In the genomic region with DNA sequence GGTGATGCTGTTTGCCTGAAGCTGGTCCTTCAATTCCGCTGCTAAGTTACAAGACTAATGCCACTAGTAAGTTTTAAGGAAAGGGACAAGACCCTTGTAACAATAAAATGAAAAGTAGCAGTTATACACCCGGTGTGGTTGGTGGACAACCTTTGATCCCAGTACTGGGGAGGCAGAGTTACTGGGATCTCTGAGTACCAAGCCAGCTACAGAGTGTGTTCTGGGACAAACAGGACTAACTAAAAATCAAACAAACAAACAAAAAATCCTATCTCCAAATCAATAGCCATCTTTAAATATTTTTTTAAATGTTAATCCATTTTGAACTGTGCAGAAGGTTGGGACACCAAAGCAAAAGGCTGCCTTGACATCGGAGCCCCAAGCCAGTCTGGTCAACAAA, we compare ENCODE assay signal across 10 mouse cellular contexts. TPM values are rescaled to one million over a fixed set of nuclear protein-coding genes. Genes with fewer than 3 reads are reported as not detected.
DNase-seq lines count a peak whose midpoint lies in the region; ATAC-seq lines count a peak whose summit lies in the region.
"Had no signal": no experiment of that assay in that cellular context is flagged by ENCODE, and none has a peak within 500 bp of the region (broad histone marks: within the 10 kb centered on the region; RNA-seq: fewer than 3 reads in every experiment).

No protein-coding gene starts in this region.

- H3K4me2 ChIP-seq in heart, embryonic 15.5 days, result peak overlapping the region; percentile 75
- H3K4me2 ChIP-seq in embryonic facial prominence, embryonic 11.5 days (ENCODE audit: low read depth, low read length), result peak overlapping the region; percentile 31; the same call in 1 of the 2 replicates
- H3K4me2 ChIP-seq in hindbrain, embryonic 14.5 days (replicated peaks), result peak overlapping the region; percentile 51
- peak overlapping the region; percentile 49; the same call in 1 of the 2 replicates for H3K4me2 ChIP-seq in midbrain, embryonic 11.5 days

- no peak overlapping the region for H3K9ac ChIP-seq in heart, embryonic 15.5 days
- no peak overlapping the region; the same call in 1 of the 2 replicates for H3K9ac ChIP-seq in embryonic facial prominence, embryonic 11.5 days (replicated peaks; ENCODE audit: low read length)
- peak overlapping the region; percentile 55; the same call in 1 of the 2 replicates for H3K9ac ChIP-seq in hindbrain, embryonic 14.5 days
- peak overlapping the region; percentile 27; the same call in 1 of the 2 replicates for H3K9ac ChIP-seq in midbrain, embryonic 11.5 days (ENCODE audit: low read length)

- H3K9me3 ChIP-seq in heart, embryonic 15.5 days (replicated peaks), result no peaks in the 10 kb centered on the region
- no peaks in the 10 kb centered on the region for H3K9me3 ChIP-seq in embryonic facial prominence, embryonic 11.5 days (replicated peaks; ENCODE audit: control insufficient read depth, low read length)
- H3K9me3 ChIP-seq in hindbrain, embryonic 14.5 days (ENCODE audit: control insufficient read depth, low read length), result no peaks in the 10 kb centered on the region
- no peaks in the 10 kb centered on the region for H3K9me3 ChIP-seq in midbrain, embryonic 11.5 days (ENCODE audit: control insufficient read depth, low read length)

- H3K27me3 ChIP-seq in heart, embryonic 15.5 days, result no peaks in the 10 kb centered on the region
- H3K27me3 ChIP-seq in embryonic facial prominence, embryonic 11.5 days (ENCODE audit: control insufficient read depth, insufficient read depth, low read length), result no peaks in the 10 kb centered on the region
- H3K27me3 ChIP-seq in hindbrain, embryonic 14.5 days (ENCODE audit: control insufficient read depth, insufficient read depth, low read length), result 0 out of 2 replicates have a peak, but pooled peaks cover 5% of the 10 kb centered on the region
- H3K27me3 ChIP-seq in midbrain, embryonic 11.5 days (ENCODE audit: control insufficient read depth, insufficient read depth, low read length), result no peaks in the 10 kb centered on the region

- no peak for ATAC-seq in heart, embryonic 15.5 days (replicated peaks; ENCODE audit: insufficient number of reproducible peaks, insufficient read depth, low FRiP score, low read depth)
- ATAC-seq in embryonic facial prominence, embryonic 11.5 days (replicated peaks; ENCODE audit: insufficient number of reproducible peaks, low FRiP score, low TSS enrichment, low read depth), result no peak
- no peak for ATAC-seq in hindbrain, embryonic 14.5 days (ENCODE audit: low FRiP score)
- ATAC-seq in midbrain, embryonic 11.5 days (ENCODE audit: low FRiP score), result no peak
- no peak for ATAC-seq in megakaryocyte progenitor cell, adult 5-6 weeks (replicated peaks; ENCODE audit: poor library complexity)

- peaks cover 22% of the 10 kb centered on the region for H3K4me1 ChIP-seq in heart, embryonic 15.5 days (replicated peaks)
- H3K4me1 ChIP-seq in embryonic facial prominence, embryonic 11.5 days (ENCODE audit: control insufficient read depth, insufficient read depth, low read length), result no peaks in the 10 kb centered on the region
- peaks cover 22% of the 10 kb centered on the region for H3K4me1 ChIP-seq in hindbrain, embryonic 14.5 days (replicated peaks; ENCODE audit: control insufficient read depth, insufficient read depth, low read length)
- peaks cover 22% of the 10 kb centered on the region for H3K4me1 ChIP-seq in midbrain, embryonic 11.5 days (ENCODE audit: control insufficient read depth, insufficient read depth, low read length)

- no peak overlapping the region for H3K27ac ChIP-seq in heart, embryonic 15.5 days
- H3K27ac ChIP-seq in embryonic facial prominence, embryonic 11.5 days (replicated peaks; ENCODE audit: low read depth, low read length), result no peak overlapping the region
- peak overlapping the region; percentile 63 for H3K27ac ChIP-seq in hindbrain, embryonic 14.5 days
- no peak overlapping the region for H3K27ac ChIP-seq in midbrain, embryonic 11.5 days (ENCODE audit: low read depth, low read length)

- no peaks in the 10 kb centered on the region for H3K36me3 ChIP-seq in heart, embryonic 15.5 days
- H3K36me3 ChIP-seq in embryonic facial prominence, embryonic 11.5 days (replicated peaks; ENCODE audit: control insufficient read depth, insufficient read depth, low read depth, low read length), result no peaks in the 10 kb centered on the region
- no peaks in the 10 kb centered on the region for H3K36me3 ChIP-seq in hindbrain, embryonic 14.5 days (replicated peaks; ENCODE audit: control insufficient read depth, insufficient read depth)
- no peaks in the 10 kb centered on the region for H3K36me3 ChIP-seq in midbrain, embryonic 11.5 days (ENCODE audit: control insufficient read depth, insufficient read depth, low read length)

- WGBS in heart, embryonic 15.5 days, result 82% methylated on average over 3 of the region's 3 CpGs
- 83% methylated on average over 3 of the region's 3 CpGs for WGBS in embryonic facial prominence, embryonic 11.5 days
- 59% methylated on average over 3 of the region's 3 CpGs for WGBS in hindbrain, embryonic 14.5 days
- 70% methylated on average over 3 of the region's 3 CpGs for WGBS in midbrain, embryonic 11.5 days

- no peak for DNase-seq in heart, adult 18-20 months
- DNase-seq in embryonic facial prominence, embryonic 11.5 days (ENCODE audit: low spot score), result no peak
- no peak for DNase-seq in hindbrain, embryonic 14.5 days (ENCODE audit: low spot score)
- DNase-seq in midbrain, embryonic 11.5 days (ENCODE audit: low spot score, missing footprints), result peak; percentile 87
- no peak for DNase-seq in spleen, adult 18-20 months
- no peak for DNase-seq in adrenal gland, adult (ENCODE audit: inconsistent age in 2 of 2, low spot score in 1 of 2)

- peak overlapping the region; percentile 58 for H3K4me3 ChIP-seq in heart, embryonic 15.5 days
- no peak overlapping the region; the same call in 1 of the 2 replicates for H3K4me3 ChIP-seq in embryonic facial prominence, embryonic 11.5 days (ENCODE audit: low read depth, low read length)
- peak overlapping the region; percentile 40 for H3K4me3 ChIP-seq in hindbrain, embryonic 14.5 days (replicated peaks; ENCODE audit: low read length)
- peak overlapping the region; percentile 38 for H3K4me3 ChIP-seq in midbrain, embryonic 11.5 days (ENCODE audit: low read depth, low read length)

RNA-seq across cellular contexts. Expression of a gene that starts 0.9 kb away (rescaled TPM):
- 27.7 and 29.8 TPM in 2 replicates for polyA plus RNA-seq in heart, embryonic 15.5 days (2015; fragmentation: Nextera tagmentation; extraction: Ambion mirVana)
- 10 to 100 TPM; 39.0 to 51.3 TPM for total RNA-seq in heart, adult 18-20 months (2021)
- 36.0 and 41.3 TPM in 2 replicates for polyA plus RNA-seq in embryonic facial prominence, embryonic 11.5 days (2014; fragmentation: Nextera tagmentation; extraction: Ambion mirVana)
- 100 and 108 TPM in 2 replicates for polyA plus RNA-seq in hindbrain, embryonic 14.5 days (2014; fragmentation: Nextera tagmentation; extraction: Ambion mirVana)
- 47.5 and 48.5 TPM in 2 replicates for polyA plus RNA-seq in midbrain, embryonic 11.5 days (2014; fragmentation: Nextera tagmentation; extraction: Ambion mirVana)
- total RNA-seq in megakaryocyte progenitor cell, adult 5-6 weeks (2015), result 10.8 and 14.6 TPM in 2 replicates
- 11.8 and 13.6 TPM in 2 replicates for total RNA-seq in megakaryocyte progenitor cell, adult 5-6 weeks (2017)

RNA-seq across cellular contexts. Expression of a gene that starts 22.5 kb away (rescaled TPM):
- 65.8 and 78.0 TPM in 2 replicates for polyA plus RNA-seq in heart, embryonic 15.5 days (2015; fragmentation: Nextera tagmentation; extraction: Ambion mirVana)
- total RNA-seq in heart, adult 18-20 months (2021), result 100 to 1,000 TPM; 120 to 125 TPM
- 10.8 and 12.9 TPM in 2 replicates for polyA plus RNA-seq in embryonic facial prominence, embryonic 11.5 days (2014; fragmentation: Nextera tagmentation; extraction: Ambion mirVana)
- 9.8 and 13.8 TPM in 2 replicates for polyA plus RNA-seq in hindbrain, embryonic 14.5 days (2014; fragmentation: Nextera tagmentation; extraction: Ambion mirVana)
- polyA plus RNA-seq in midbrain, embryonic 11.5 days (2014; fragmentation: Nextera tagmentation; extraction: Ambion mirVana), result 11.6 and 13.2 TPM in 2 replicates
- total RNA-seq in megakaryocyte progenitor cell, adult 5-6 weeks (2015), result 12.1 and 13.3 TPM in 2 replicates
- total RNA-seq in megakaryocyte progenitor cell, adult 5-6 weeks (2017), result 9.4 and 12.7 TPM in 2 replicates

RNA-seq across cellular contexts. Expression of a gene that starts 25.5 kb away (rescaled TPM):
- not detected in 2 replicates for polyA plus RNA-seq in heart, embryonic 15.5 days (2015; fragmentation: Nextera tagmentation; extraction: Ambion mirVana)
- not detected for total RNA-seq in heart, adult 18-20 months (2021)
- polyA plus RNA-seq in embryonic facial prominence, embryonic 11.5 days (2014; fragmentation: Nextera tagmentation; extraction: Ambion mirVana), result not detected in 2 replicates
- not detected in 2 replicates for polyA plus RNA-seq in hindbrain, embryonic 14.5 days (2014; fragmentation: Nextera tagmentation; extraction: Ambion mirVana)
- polyA plus RNA-seq in midbrain, embryonic 11.5 days (2014; fragmentation: Nextera tagmentation; extraction: Ambion mirVana), result not detected in 2 replicates
- not detected in 2 replicates for total RNA-seq in megakaryocyte progenitor cell, adult 5-6 weeks (2015)
- total RNA-seq in megakaryocyte progenitor cell, adult 5-6 weeks (2017), result not detected in 2 replicates
- total RNA-seq: adrenal gland, postnatal 25 days had no signal

RNA-seq across cellular contexts. Expression of a gene that starts 28.0 kb away (rescaled TPM):
- polyA plus RNA-seq in heart, embryonic 15.5 days (2015; fragmentation: Nextera tagmentation; extraction: Ambion mirVana), result 0.16 and 0.29 TPM in 2 replicates
- total RNA-seq in heart, adult 18-20 months (2021), result 1 to 10 TPM in 1 of 2 experiments, under 1 TPM in 1; 0.80 to 1.4 TPM
- 0.46 and 0.56 TPM in 2 replicates for polyA plus RNA-seq in embryonic facial prominence, embryonic 11.5 days (2014; fragmentation: Nextera tagmentation; extraction: Ambion mirVana)
- 0.54 and 0.61 TPM in 2 replicates for polyA plus RNA-seq in hindbrain, embryonic 14.5 days (2014; fragmentation: Nextera tagmentation; extraction: Ambion mirVana)
- polyA plus RNA-seq in midbrain, embryonic 11.5 days (2014; fragmentation: Nextera tagmentation; extraction: Ambion mirVana), result 0.10 and 0.22 TPM in 2 replicates
- 0.07 TPM in 1 of 2 replicates, not detected in the other for total RNA-seq in megakaryocyte progenitor cell, adult 5-6 weeks (2015)
- total RNA-seq in megakaryocyte progenitor cell, adult 5-6 weeks (2017), result 0.03 TPM in 1 of 2 replicates, not detected in the other

RNA-seq across cellular contexts. Expression of a gene that starts 28.5 kb away (rescaled TPM):
- polyA plus RNA-seq in heart, embryonic 15.5 days (2015; fragmentation: Nextera tagmentation; extraction: Ambion mirVana), result not detected in 2 replicates
- under 1 TPM in 1 of 2 experiments, not detected in 1; 0.94 TPM for total RNA-seq in heart, adult 18-20 months (2021)
- not detected in 2 replicates for polyA plus RNA-seq in embryonic facial prominence, embryonic 11.5 days (2014; fragmentation: Nextera tagmentation; extraction: Ambion mirVana)
- polyA plus RNA-seq in hindbrain, embryonic 14.5 days (2014; fragmentation: Nextera tagmentation; extraction: Ambion mirVana), result not detected in 2 replicates
- polyA plus RNA-seq in midbrain, embryonic 11.5 days (2014; fragmentation: Nextera tagmentation; extraction: Ambion mirVana), result not detected in 2 replicates
- total RNA-seq in megakaryocyte progenitor cell, adult 5-6 weeks (2015), result not detected in 2 replicates
- not detected in 2 replicates for total RNA-seq in megakaryocyte progenitor cell, adult 5-6 weeks (2017)
- total RNA-seq: adrenal gland, postnatal 25 days had no signal
- polyA plus RNA-seq: testis, adult 2 months had no signal

Comparison
In these comparisons a context has a peak if more than half of its experiments do, and no peak if none do; other contexts are left out.
1. H3K9ac ChIP-seq: peak in hindbrain, embryonic 14.5 days (single experiment) and midbrain, embryonic 11.5 days (single experiment); none in heart, embryonic 15.5 days (single experiment) and embryonic facial prominence, embryonic 11.5 days (single experiment).
2. Peak in every context shown above with its lines, with median percentiles within 50 percentile points of each other: H3K4me2 ChIP-seq.